Mouse (Mus musculus) kidney, embryonic 15.5 days (tissue): ENCODE results near the gene Arhgef33. TPM values are rescaled to one million over a fixed set of nuclear protein-coding genes. Genes with fewer than 3 reads are reported as not detected.
"Not testable (repeated sequence)": the region's sequence is repeated elsewhere in the genome, so short reads cannot be mapped to it uniquely, and the experiment has no call there.

Source experiments
- ATAC-seq: fragments of 200-750 bp; cut with Nextera tagmentation; replicated peaks from 2 replicates; pipeline ENCODE4 v1.8.0; 2017; ENCODE audit warnings: moderate TSS enrichment; ENCODE audit not compliant: low FRiP score
- H3K27ac ChIP-seq: fragments of 300-500 bp; sonication (generic); 2 replicates; pipeline ENCODE4 v1.5.1; 2015; ENCODE audit warnings: mild to moderate bottlenecking, inconsistent platforms
- H3K27me3 ChIP-seq: fragments of 300-500 bp; sonication (generic); 2 replicates; pipeline ENCODE4 v1.6.1; 2015; ENCODE audit warnings: inconsistent platforms
- H3K36me3 ChIP-seq: fragments of 300-500 bp; sonication (generic); 2 replicates; pipeline ENCODE4 v1.6.1; 2015; ENCODE audit warnings: inconsistent platforms
- H3K4me1 ChIP-seq: fragments of 300-500 bp; sonication (generic); 2 replicates; pipeline ENCODE4 v1.6.1; 2015; ENCODE audit warnings: inconsistent platforms
- H3K4me2 ChIP-seq: fragments of 300-500 bp; sonication (generic); 2 replicates; pipeline ENCODE4 v1.6.1; 2015; ENCODE audit warnings: moderate library complexity, mild to moderate bottlenecking, inconsistent platforms
- H3K4me3 ChIP-seq: fragments of 300-500 bp; sonication (generic); replicated peaks from 2 replicates; pipeline ENCODE4 v1.5.1; 2015; ENCODE audit warnings: mild to moderate bottlenecking, inconsistent platforms
- H3K9ac ChIP-seq: fragments of 300-500 bp; sonication (generic); 2 replicates; pipeline ENCODE4 v1.6.1; 2015; ENCODE audit warnings: mild to moderate bottlenecking, inconsistent platforms
- H3K9me3 ChIP-seq: fragments of 300-500 bp; sonication (generic); replicated peaks from 2 replicates; pipeline ENCODE4 v1.6.1; 2016; ENCODE audit warnings: inconsistent platforms
- WGBS: fragments of 180-500 bp; shearing (Covaris S2); methylation state at CpG from one replicate; pipeline ENCODE4 v1.1.7; 2015; ENCODE audit warnings: mixed read lengths; 5-methylcytosine and 5-hydroxymethylcytosine counted together
- polyA plus RNA-seq: library from polyadenylated mRNA; unstranded; fragments of >200 nt; fragmentation: Nextera tagmentation; extraction: Ambion mirVana; gene quantifications from 2 replicates; pipeline ENCODE4 v1.2.1, GENCODE M21; 2015

Arhgef33 gene
- polyA plus RNA-seq, result 0.60 and 0.63 TPM in 2 replicates

DNA sequence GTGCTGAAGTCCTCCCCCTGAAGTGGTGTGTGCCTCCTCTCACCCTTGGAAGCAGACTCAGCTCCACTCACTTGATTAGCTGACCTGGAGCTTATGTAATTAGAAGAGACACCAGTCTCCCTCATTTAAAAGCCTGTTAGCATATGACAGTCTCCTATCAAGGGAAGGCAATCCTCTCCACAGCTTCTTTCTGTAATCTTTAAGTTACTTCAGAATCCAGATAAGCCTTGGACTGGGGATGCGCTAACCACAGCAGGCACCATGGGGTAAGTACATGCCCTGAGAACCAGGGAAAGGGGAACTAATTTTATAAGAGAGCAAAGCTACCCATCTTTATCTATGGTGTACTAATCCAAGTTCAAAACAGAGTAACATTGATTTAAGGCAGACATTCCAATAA is at the start of gene Arhgef33:
Arhgef33 (plus strand) TSS at position 157 of the 400 bp plus-strand sequence.
- WGBS, result 93% methylated on average over 1 of the region's 1 CpGs
- H3K36me3 ChIP-seq, result no peaks in the 10 kb centered on the region
- H3K27ac ChIP-seq, result no peak within 1 kb of the TSS
- no peaks in the 10 kb centered on the region for H3K4me1 ChIP-seq
- no peak within 1 kb of the TSS for H3K4me3 ChIP-seq
- no peaks in the 10 kb centered on the region for H3K9me3 ChIP-seq
- no peak for ATAC-seq
- no peak within 1 kb of the TSS for H3K9ac ChIP-seq
- H3K27me3 ChIP-seq, result no peaks in the 10 kb centered on the region
- H3K4me2 ChIP-seq, result no peak within 1 kb of the TSS

DNA sequence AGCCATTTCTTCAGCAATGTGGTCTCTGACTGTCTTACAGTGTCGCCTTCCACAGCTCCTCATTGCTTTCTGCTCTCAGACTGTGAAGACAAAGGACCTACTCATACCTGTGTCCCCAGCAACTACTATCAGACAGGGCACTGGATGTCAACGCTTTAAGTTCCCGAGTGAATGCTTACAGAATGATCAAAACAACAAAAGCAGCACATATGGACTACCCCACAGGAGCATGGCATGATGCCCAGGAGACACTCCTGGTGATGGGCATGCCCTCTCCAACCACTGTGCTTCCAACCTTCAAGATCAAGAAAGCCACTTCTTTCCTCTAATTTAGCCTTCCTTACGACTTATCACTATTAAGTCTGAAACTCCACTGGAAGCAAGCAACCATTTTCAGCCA is 40.1 kb upstream of the Arhgef33 start:
- H3K9me3 ChIP-seq, result no peaks in the 10 kb centered on the region
- H3K27me3 ChIP-seq, result no peaks in the 10 kb centered on the region
- no peak for ATAC-seq
- no peak overlapping the region for H3K4me2 ChIP-seq
- H3K36me3 ChIP-seq, result peaks cover 92% of the 10 kb centered on the region
- WGBS, result 93% methylated on average over 4 of the region's 4 CpGs
- no peaks in the 10 kb centered on the region for H3K4me1 ChIP-seq
- H3K9ac ChIP-seq, result no peak overlapping the region
- no peak overlapping the region for H3K4me3 ChIP-seq
- no peak overlapping the region for H3K27ac ChIP-seq

DNA sequence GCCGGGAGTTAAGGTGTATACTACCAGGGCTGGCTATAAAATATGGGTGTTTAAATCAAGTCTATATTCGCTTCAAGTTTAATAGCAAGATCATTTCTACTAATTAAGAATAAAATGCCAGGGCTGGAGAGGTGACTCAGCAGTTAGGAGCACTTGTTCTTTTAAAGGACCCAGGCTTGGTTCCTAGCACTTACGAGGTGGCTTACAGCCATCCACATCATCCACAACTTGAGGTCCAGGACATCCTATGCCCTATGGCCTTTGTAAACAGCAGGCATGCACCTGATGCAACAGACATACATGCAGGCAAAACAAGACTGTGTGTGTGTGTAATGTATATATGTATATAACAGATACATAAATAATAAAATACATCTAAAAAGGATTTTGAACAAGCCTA is 39.1 kb upstream of the Arhgef33 start:
- no peak overlapping the region for H3K4me2 ChIP-seq
- no peaks in the 10 kb centered on the region for H3K4me1 ChIP-seq
- H3K27ac ChIP-seq, result no peak overlapping the region
- H3K9ac ChIP-seq, result no peak overlapping the region
- peaks cover 90% of the 10 kb centered on the region for H3K36me3 ChIP-seq
- 94% methylated on average over 3 of the region's 3 CpGs for WGBS
- no peak overlapping the region for H3K4me3 ChIP-seq
- H3K27me3 ChIP-seq, result no peaks in the 10 kb centered on the region
- H3K9me3 ChIP-seq, result no peaks in the 10 kb centered on the region
- no peak for ATAC-seq

DNA sequence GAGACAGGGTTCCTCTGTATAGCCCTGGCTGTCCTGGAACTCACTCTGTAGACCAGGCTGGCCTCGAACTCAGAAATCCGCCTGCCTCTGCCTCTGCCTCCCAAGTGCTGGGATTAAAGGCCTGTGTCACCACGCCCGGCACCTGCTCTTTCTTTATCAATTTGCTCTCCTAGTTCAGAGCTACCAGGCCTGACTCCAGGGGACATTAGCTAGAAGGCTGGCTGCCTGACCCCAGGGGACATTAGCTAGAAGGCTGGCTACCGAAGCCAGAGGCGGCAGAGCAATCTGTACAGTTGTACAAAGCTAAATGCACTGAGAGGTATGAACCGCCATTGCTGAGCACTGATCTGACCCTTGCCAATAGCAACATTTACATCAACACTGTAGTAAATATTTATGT is 36.6 kb upstream of the Arhgef33 start:
- not testable (repeated sequence) for H3K4me2 ChIP-seq, ATAC-seq, H3K9ac ChIP-seq, H3K4me1 ChIP-seq, H3K27me3 ChIP-seq, H3K27ac ChIP-seq, H3K9me3 ChIP-seq, H3K4me3 ChIP-seq
- WGBS, result 98% methylated on average over 7 of the region's 7 CpGs
- peaks cover 88% of the 10 kb centered on the region for H3K36me3 ChIP-seq

DNA sequence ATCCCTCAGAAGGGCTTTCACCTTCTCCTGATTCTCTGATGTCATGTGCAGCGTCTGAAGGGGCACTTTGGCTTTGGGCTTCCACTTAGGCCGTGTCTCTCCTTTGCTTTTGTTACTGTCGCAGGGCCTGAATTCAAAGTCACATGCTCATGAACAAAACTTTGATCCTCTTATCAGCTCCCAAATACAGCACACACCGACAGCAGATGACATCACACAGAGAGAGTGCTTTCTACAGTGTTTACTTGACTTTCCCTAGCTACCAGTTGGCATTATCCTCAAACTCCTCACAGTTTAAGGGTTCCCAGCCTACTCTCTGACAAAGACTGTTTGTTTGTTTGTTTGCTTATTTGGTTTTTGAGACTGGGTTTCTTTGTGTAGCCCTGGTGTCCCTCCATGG is 29.0 kb upstream of the Arhgef33 start:
- Histone ChIP-seq H3K4me2 (no peak overlapping the region), H3K27ac (no peak overlapping the region), H3K4me3 (no peak overlapping the region), H3K9ac (no peak overlapping the region), H3K36me3 (peaks cover 73% of the 10 kb centered on the region), H3K27me3 (no peaks in the 10 kb centered on the region), H3K9me3 (no peaks in the 10 kb centered on the region), H3K4me1 (no peaks in the 10 kb centered on the region)
- no peak for ATAC-seq
- WGBS, result 95% methylated on average over 4 of the region's 4 CpGs

DNA sequence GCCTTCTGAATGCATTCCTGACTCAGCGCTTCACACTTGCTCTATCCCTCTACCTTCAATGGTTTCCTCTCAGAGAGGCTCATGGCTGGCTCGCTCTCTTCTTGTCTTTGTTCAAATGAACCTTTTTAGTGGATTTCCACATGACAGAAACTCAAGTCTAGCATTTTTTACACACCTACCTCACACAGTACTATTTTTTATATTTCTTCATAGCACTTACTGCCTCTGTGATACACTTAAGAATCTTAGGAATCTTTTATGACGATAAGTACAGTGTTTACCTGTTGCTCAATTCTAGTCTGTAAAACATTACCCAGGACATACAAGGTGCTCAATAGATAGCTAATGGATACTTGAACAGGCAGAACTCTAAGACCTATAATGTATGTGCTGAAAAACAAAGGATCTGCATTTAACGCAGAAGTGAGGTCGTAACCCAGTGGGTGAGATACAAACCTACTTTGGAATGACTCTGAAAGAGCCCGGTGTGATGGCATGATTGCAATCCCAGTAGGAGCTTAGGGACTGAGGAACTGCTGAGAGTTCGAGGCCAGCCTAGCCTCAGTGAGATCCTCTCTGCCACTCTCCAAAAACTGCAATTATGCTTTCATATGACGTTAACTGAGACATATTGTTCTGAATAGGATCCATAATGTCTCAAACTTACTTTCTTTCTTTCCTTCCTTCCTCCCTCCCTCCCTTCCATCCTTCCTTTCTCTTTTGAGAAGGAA is 27.7 kb upstream of the Arhgef33 start:
- H3K4me2 ChIP-seq, result no peak overlapping the region
- H3K27me3 ChIP-seq, result no peaks in the 10 kb centered on the region
- no peak for ATAC-seq
- H3K4me1 ChIP-seq, result no peaks in the 10 kb centered on the region
- no peak overlapping the region for H3K4me3 ChIP-seq
- H3K36me3 ChIP-seq, result peaks cover 62% of the 10 kb centered on the region
- H3K9ac ChIP-seq, result no peak overlapping the region
- no peak overlapping the region for H3K27ac ChIP-seq
- 93% methylated on average over 8 of the region's 8 CpGs for WGBS
- H3K9me3 ChIP-seq, result no peaks in the 10 kb centered on the region

DNA sequence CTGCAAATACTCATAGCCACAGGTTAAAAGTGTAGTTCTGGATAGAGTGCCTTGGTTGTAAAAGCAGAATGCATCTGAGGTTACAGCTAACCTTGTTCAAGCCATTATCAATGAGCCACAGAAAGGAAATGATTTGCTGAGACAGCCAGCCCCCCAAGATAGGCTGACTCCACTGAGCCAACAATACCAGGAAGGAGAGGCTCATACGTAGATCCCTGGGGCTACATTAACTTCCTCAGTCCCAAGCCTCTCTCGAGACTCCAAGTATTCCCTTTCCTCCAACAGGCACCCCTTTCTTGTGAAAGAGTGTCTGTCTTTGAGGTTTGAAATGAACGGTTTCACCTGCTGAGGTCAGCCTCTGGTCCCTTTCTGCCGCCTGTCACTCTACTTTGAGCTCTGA is 22.8 kb upstream of the Arhgef33 start:
- Histone ChIP-seq H3K9ac (no peak overlapping the region), H3K4me3 (no peak overlapping the region), H3K36me3 (peaks cover 17% of the 10 kb centered on the region), H3K27me3 (no peaks in the 10 kb centered on the region), H3K9me3 (no peaks in the 10 kb centered on the region), H3K4me2 (no peak overlapping the region), H3K4me1 (peaks cover 11% of the 10 kb centered on the region), H3K27ac (no peak overlapping the region)
- 74% methylated on average over 4 of the region's 4 CpGs for WGBS
- no peak for ATAC-seq

DNA sequence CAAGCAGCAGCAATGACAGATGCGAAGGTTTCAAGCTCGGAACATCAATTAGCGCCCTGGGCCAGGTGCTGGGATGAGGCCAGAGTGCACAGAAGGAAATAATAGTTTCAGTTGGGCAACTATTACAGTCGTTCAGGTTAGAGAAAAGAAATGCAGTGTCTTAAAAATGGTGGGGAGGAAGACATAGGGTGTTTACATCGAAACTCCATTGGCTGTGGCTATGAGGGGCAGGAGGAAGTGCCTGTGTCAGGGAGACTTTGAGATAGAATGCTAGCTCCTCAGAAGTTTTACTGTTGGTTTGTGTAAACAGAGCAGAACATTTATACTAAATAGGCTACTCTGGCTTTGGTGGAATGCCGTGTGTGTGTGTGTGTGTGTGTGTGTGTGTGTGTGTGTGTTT is 19.2 kb upstream of the Arhgef33 start:
- 86% methylated on average over 6 of the region's 6 CpGs for WGBS
- Histone ChIP-seq H3K27me3 (no peaks in the 10 kb centered on the region), H3K4me3 (no peak overlapping the region)

DNA sequence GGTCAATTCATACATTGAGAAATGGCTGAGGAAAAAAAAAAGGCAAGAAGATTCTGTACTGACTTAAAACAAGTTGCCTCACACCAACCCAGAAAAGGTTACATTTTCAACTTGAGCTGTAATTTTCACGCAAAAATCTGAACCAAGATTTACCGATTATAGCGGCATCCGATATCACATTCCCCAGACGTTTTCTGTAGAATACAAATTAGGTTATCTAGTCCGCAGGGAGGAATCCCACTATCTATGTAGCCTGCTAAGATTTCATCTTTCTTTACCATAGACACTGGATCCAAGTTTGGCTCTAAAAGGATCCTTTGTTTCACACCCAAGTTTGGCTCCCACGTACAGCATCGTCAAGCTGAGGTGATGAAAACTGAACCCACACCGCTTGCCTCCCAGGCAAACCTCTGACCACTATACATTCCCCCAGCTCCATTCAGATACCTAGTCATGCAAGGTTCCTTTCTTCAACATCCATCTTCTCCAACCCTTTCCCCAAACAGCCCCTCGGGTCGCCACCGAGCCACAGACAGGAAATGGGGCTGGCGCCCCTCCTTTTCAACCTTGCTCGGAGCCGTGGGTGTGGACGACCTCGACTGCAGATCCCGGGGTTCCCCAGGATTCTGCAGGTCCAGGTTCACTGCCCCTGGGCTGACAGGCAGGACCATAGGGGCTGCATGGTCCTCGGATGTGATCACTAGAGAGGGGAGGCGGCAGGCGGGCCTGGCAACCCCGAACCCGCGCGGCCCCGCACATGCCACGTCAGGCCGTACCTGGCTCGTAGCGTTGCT is 17.7 kb upstream of the Arhgef33 start:
- Histone ChIP-seq H3K27ac (peak overlapping the region; percentile 82), H3K9me3 (no peaks in the 10 kb centered on the region), H3K4me1 (peaks cover 12% of the 10 kb centered on the region), H3K4me3 (peak overlapping the region; percentile 81), H3K4me2 (peak overlapping the region; percentile 66), H3K27me3 (no peaks in the 10 kb centered on the region), H3K36me3 (no peaks in the 10 kb centered on the region), H3K9ac (peak overlapping the region; percentile 81)
- ATAC-seq, result no peak; the same call in 1 of the 2 replicates
- under 1% methylated on average over 30 of the region's 30 CpGs for WGBS

More for the DNA sequence above, 19.2 kb upstream of the Arhgef33 start:
- peaks cover 12% of the 10 kb centered on the region for H3K4me1 ChIP-seq
- H3K36me3 ChIP-seq, result no peaks in the 10 kb centered on the region
- no peak overlapping the region for H3K4me2 ChIP-seq
- H3K9me3 ChIP-seq, result no peaks in the 10 kb centered on the region
- H3K9ac ChIP-seq, result no peak overlapping the region
- no peak overlapping the region for H3K27ac ChIP-seq
- no peak for ATAC-seq

DNA sequence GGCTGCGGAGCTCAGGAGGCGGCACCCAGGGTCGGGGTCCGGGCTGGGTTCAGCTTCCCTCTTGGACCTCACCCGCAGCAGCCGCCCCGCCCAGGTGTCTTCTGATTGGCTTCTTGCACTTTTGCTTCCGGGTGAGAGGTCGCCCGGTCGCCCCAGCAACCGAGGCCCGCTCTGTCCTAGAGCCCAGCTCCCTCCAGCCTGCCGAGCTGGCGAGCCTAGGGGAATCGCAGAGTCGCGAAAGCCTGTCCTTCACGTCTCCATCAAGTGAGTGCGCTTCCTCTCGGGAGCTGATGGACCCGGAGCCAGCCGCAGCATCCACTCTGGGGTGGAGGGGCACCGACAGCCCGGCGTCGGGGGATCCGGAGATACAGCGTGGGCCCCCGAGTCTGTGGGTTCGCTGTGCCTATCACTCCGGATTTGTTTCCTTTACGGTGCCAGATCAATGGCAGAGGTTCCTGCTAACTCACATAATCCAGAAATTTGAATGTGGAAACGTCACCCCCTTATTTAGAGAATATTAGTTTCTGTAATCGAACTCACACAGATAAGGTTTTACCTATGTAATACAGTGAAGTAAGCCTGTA is 17.0 kb upstream of the Arhgef33 start, which contains the start of the genes Morn2 and Dhx57:
Morn2 (plus strand) TSS at position 130 of the 584 bp plus-strand sequence.
Dhx57 (minus strand) TSS at position 403 of the 584 bp plus-strand sequence.
- Histone ChIP-seq H3K27me3 (no peaks in the 10 kb centered on the region), H3K9ac (peak within 1 kb of the TSS; percentile 81), H3K4me1 (peaks cover 12% of the 10 kb centered on the region), H3K36me3 (no peaks in the 10 kb centered on the region), H3K27ac (peak within 1 kb of the TSS; percentile 91), H3K4me3 (peak within 1 kb of the TSS; percentile 81), H3K9me3 (no peaks in the 10 kb centered on the region), H3K4me2 (peak within 1 kb of the TSS; percentile 66)
- peak; percentile 100 for ATAC-seq
- WGBS, result under 1% methylated on average over 35 of the region's 35 CpGs

DNA sequence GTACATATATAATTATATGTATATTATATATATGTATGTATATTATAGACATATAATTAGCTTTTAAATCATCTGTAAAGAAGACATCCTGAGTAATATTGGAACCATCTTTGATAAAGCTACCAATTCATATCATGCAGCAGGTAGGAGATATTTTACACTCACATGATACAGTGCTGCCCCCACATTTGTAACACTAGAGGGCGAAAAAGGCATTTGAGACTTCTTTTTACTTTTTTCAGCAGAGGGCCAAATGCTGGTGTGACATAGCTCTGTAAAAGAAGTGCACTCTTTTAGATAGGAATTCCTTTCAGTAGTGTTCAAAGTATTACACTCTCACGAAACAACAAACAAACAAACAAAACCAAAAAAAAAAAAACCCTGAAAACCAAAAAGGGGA is 16.1 kb upstream of the Arhgef33 start:
- 24% methylated on average over 2 of the region's 2 CpGs for WGBS
- no peaks in the 10 kb centered on the region for H3K36me3 ChIP-seq
- H3K27ac ChIP-seq, result no peak overlapping the region
- no peak overlapping the region for H3K9ac ChIP-seq
- no peak overlapping the region for H3K4me3 ChIP-seq
- ATAC-seq, result no peak
- H3K4me2 ChIP-seq, result no peak overlapping the region
- no peaks in the 10 kb centered on the region for H3K9me3 ChIP-seq
- no peaks in the 10 kb centered on the region for H3K27me3 ChIP-seq
- H3K4me1 ChIP-seq, result peaks cover 12% of the 10 kb centered on the region

DNA sequence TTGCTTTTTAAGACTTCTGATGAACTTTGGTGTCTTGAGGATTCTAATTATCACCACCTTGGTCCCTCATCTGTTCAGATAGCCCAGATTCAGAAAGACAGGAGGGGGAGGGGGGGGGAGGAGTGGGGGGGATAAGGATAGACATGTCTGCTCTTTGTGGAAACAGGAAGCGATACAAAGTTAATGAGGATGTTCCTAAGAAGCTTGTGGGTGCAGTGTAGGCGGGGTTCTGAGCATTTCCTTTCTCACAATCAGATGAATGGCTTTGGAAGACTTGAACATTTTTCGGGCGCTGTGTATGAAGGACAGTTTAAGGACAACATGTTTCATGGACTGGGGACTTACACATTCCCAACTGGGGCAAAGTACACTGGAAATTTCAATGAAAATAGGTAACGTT is 11.9 kb upstream of the Arhgef33 start:
- no peaks in the 10 kb centered on the region for H3K36me3 ChIP-seq
- no peak overlapping the region for H3K27ac ChIP-seq
- 83% methylated on average over 5 of the region's 5 CpGs for WGBS
- no peak overlapping the region for H3K4me2 ChIP-seq
- no peaks in the 10 kb centered on the region for H3K4me1 ChIP-seq
- no peak for ATAC-seq
- no peak overlapping the region for H3K9ac ChIP-seq
- H3K4me3 ChIP-seq, result no peak overlapping the region
- no peaks in the 10 kb centered on the region for H3K27me3 ChIP-seq
- no peaks in the 10 kb centered on the region for H3K9me3 ChIP-seq
